Mouse (Mus musculus) ES-E14 (cell line): ENCODE data around the gene Tnpo2.

Experiments
- HCFC1 ChIP-seq: IDR thresholded peaks from 2 replicates; pipeline ENCODE4 v1.6.1; 2012; ENCODE audit warnings: low read length, inconsistent platforms, borderline replicate concordance; ENCODE audit not compliant: insufficient read depth
- ZNF384 ChIP-seq: IDR thresholded peaks from 2 replicates; pipeline ENCODE4 v1.6.1; 2012; ENCODE audit warnings: low read depth, low read length, inconsistent platforms

GRCm38 (mm10) chr8:85007686-85008085 is 29.0 kb upstream of the Tnpo2 start:
- no peak for TF ChIP-seq HCFC1
- TF ChIP-seq ZNF384 = no peak
